Mouse (Mus musculus) gastrocnemius, postnatal 4 days (tissue): Measurements from ENCODE around the gene Mob4. TPM values are rescaled to one million over a fixed set of nuclear protein-coding genes. Genes with fewer than 3 reads are reported as not detected.

ENCODE experiments used
- DNase-seq, 2 experiments: peaks; one replicate each; pipeline ENCODE4 v3.0.0; 2021 to 2022; ENCODE audit warnings: low spot score in 2 of 2, mixed read lengths in 2 of 2
- total RNA-seq, 2 experiments: library from RNA; stranded (reverse); gene quantifications; 2 replicates each; pipeline ENCODE4 v1.2.3; 2021

Mob4 gene
- total RNA-seq, 2 experiments from 2014 or later = 53.1 to 56.2 TPM

- DNase-seq = no peak
These were observed 43.6 kb downstream of the Mob4 start for GRCm38 (mm10) chr1:55174558-55175034.

- no peak for DNase-seq
These were observed 49.0 kb downstream of the Mob4 start for GRCm38 (mm10) chr1:55179917-55180566.

GRCm38 (mm10) chr1:55182392-55182791 is 51.4 kb downstream of the Mob4 start:
- no peak for DNase-seq

- DNase-seq = no peak
These were observed 54.7 kb downstream of the Mob4 start for GRCm38 (mm10) chr1:55185718-55186117.

GRCm38 (mm10) chr1:55186592-55187210 is 55.7 kb downstream of the Mob4 start:
- DNase-seq = no peak

GRCm38 (mm10) chr1:55192015-55192414 is 61.0 kb downstream of the Mob4 start:
- no peak for DNase-seq

GRCm38 (mm10) chr1:55192824-55193223 is 61.8 kb downstream of the Mob4 start:
- peak in 1 of 2 experiments; percentile 30 for DNase-seq

- DNase-seq = peak in 1 of 2 experiments; percentile 54
These were observed 62.3 kb downstream of the Mob4 start for GRCm38 (mm10) chr1:55193316-55193715.

GRCm38 (mm10) chr1:55194064-55194915 is 63.3 kb downstream of the Mob4 start:
- no peak for DNase-seq

- no peak for DNase-seq
These were observed 64.0 kb downstream of the Mob4 start for GRCm38 (mm10) chr1:55195021-55195420.

- no peak for DNase-seq
These were observed 65.4 kb downstream of the Mob4 start for GRCm38 (mm10) chr1:55196327-55197003.

- DNase-seq = no peak
These were observed 67.7 kb downstream of the Mob4 start for GRCm38 (mm10) chr1:55198719-55199118.

- peak; percentile 42 to 72 for DNase-seq
These were observed 71.1 kb downstream of the Mob4 start for GRCm38 (mm10) chr1:55201850-55202752.

Other genes with a start within 250 kb of the Mob4 start
- 10 to 100 TPM; 26.3 to 29.3 TPM for gene Ankrd44, start 204.8 kb upstream of the Mob4 start, total RNA-seq
- 100 to 1,000 TPM; 109 to 130 TPM for gene Sf3b1, start 103.8 kb upstream of the Mob4 start, total RNA-seq
- 10 to 100 TPM in 1 of 2 experiments, 1 to 10 TPM in 1; 8.9 to 14.2 TPM for gene Coq10b, start 78.5 kb upstream of the Mob4 start, total RNA-seq
- 100 to 1,000 TPM; 106 to 109 TPM for gene Hspe1, start 43.1 kb upstream of the Mob4 start, total RNA-seq
- 100 to 1,000 TPM; 191 to 196 TPM for gene Hspd1, start 43.0 kb upstream of the Mob4 start, total RNA-seq
- 10 to 100 TPM; 23.9 to 25.8 TPM for gene Rftn2, start 95.6 kb downstream of the Mob4 start, total RNA-seq
- 1 to 10 TPM; 4.2 to 5.0 TPM for gene Mars2, start 105.9 kb downstream of the Mob4 start, total RNA-seq
- gene Boll, start 232.2 kb downstream of the Mob4 start, total RNA-seq = under 1 TPM; 0.41 to 0.54 TPM